Mouse (Mus musculus): ENCODE data around the gene Jag2.

Gene Jag2

DNA sequence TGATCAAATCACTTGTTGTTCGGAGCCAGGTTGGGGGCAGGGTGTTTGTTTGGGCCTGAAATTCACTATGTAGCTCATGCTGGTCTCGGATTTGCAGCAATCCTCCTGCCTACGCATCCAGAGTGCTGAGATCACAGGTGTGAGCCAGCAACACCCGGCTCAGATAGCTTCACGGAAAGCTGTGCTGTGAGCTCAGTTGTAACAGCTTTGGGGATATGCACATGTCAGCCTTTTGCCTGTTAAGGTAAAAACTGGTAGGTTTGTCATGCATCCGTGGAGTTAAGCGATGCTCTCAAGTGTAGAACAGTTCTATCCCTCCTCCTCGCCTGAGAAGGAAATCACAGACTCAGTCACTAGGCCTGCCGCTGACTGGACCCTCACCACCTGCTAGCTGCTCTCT is 28.9 kb downstream of the Jag2 start:
- no peak for DNase-seq (ENCODE audit: low spot score)

DNA sequence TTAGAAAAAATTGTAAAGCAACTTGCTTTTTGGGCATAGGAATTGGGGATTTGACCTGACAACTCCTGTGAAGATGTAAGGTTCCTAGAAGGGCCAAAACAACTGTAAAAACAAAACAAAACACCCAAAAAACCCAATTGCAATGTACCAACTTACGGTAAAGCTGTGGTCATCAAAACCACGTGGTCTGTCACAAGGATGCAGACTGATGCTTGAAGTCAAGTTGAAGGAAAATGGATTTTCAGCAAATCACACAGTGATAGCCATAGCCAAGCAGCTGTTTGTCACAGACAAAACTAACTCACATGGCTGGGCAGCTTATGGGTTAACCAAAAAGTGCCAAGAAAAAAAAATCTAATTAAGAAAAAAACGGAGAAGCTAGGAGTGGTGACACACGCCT is 30.6 kb downstream of the Jag2 start:
- DNase-seq (ENCODE audit: low spot score), result no peak

DNA sequence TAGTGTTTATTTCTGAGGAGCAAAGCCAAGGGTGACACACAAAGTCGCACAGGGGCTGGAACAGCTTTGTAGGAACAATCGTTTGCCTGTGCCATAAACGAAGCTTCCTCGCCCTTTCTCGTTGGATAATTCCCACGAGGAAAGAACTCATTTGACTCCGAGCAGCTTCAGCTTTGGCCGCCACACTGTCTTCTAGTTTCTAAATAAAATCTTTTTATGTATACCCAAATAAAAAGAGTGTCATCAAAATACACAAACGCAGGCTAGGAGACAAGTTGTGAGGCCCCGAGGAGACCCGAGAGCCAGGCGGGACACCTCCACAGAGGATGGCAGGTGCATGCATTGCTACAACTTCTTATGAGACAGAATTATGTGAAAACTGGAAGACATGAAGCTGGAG is 31.2 kb downstream of the Jag2 start:
- no peak for DNase-seq (ENCODE audit: low spot score)

DNA sequence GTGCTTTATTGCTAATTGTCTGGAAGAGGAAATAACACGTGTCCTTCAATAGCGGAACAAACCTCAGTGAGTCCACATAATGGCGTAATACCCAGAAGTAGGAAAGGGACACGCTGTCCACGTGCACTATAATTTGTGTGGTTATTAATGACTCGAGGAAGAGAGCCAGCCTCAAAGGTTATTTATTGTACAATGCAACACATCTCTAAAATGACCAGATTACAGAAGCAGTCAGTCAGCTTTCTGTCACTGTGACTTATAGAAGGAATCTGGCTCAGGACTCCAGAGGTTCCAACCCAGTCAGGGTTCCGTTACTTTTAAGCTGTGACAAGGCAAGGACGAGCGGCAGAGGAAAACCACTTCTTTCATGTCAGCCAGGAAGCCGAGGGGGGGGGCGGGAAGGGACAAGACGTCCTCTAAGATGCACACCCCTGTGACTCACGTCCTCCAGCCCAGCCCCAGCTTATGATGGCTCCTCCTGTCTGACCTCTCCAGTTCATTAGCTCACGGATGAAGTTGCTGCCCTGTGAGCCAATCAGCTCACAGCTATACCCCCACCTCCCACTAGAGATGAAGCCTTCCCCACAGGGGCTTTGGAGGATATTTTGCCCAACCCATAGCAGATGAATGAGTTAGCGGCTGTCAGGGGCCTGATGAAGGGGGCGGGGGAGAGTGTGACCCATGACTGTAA is 31.9 kb downstream of the Jag2 start:
- no peak for DNase-seq (ENCODE audit: low spot score)

DNA sequence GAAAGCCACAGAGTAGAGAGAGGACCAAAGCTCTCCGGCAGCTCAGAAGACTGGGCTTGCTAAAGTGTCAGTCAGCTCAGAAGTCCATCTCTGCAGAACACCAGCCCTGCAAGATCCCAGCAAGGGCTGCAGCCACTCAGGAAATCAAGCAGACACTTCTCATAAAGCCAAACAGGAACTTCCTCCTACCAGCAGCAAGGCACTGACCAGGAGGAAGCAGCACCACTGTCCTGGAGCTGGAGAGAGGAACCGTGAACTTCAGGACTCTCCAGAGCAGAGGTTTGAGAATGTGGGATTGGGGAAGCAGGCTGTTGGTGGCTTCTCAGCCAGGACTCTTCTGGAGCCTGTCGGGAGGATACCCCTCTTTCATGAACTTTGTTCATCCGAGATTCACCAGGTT is 34.6 kb downstream of the Jag2 start:
- no peak for DNase-seq (ENCODE audit: low spot score)

DNA sequence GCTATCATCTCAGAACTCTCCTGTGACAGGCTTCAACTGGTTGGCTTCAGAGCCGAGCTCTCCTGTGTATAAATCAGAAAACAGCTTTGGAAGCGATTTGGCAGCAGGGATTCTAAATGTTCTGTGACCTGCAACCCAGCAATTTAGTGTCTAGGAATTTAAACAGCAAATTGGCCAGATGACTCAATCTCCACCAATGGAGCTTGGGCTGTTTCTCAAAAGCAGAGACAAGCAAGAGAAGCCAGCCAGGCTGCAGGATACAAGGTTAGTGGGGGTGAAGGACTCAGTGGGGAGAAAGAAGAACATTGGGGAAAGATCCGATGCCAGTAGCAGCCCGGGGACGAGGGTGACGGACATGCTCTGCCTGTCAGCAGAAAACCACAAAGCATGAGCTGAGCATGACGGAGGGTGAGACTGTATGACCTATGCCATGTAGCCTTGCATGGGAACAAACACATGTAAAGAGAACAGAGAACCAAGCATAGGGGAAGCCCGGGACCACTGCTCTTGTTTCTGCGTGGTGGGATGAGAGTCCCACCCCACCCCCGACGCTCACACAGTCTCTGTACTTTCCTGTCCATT is 35.2 kb downstream of the Jag2 start:
- no peak for DNase-seq (ENCODE audit: low spot score)

DNA sequence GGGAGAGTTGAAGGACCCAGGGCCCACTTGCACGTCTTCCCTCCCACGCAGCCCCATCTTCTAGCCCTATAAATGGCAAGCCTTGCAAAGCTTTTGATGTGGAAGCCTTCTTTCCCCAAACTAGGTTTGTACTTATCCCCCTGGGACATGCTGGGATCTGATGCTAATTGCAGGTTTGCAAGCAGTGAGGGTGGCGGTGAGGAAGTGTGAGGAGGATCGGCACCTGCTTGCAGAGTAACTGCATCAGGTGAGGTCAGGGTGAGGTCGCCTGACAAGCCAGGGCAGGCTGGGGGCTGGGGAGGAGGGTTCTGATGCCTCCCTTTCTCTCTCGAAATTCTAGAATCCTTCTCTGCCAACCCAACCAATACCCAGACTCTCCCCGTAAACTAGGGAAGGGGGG is 44.1 kb downstream of the Jag2 start:
- DNase-seq (ENCODE audit: low spot score), result no peak

DNA sequence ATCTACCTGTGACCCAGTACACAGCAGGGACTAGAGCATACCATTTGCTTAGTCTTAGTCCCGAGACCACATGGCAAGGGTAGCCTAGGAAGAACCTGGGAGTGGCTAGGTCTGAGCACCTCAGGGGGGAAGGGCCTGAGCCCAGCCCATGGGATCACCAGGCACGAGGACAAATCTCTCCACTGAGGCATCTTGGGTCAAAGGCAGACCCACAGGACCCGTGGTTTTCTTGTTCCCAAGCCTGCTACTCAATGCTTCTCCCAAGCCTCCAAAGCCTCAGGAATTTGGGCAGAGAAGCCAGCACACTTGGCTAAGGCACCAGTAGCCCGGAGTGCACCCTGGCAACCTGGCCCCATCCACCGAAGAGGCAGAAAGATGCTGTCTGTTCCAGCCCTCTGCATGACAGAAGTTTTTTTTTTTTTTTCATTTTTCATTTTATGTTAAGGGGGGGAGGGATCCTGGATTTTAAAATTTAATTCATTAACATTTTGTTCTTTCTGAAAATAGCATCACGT is 48.2 kb downstream of the Jag2 start:
- no peak for DNase-seq (ENCODE audit: low spot score)

DNA sequence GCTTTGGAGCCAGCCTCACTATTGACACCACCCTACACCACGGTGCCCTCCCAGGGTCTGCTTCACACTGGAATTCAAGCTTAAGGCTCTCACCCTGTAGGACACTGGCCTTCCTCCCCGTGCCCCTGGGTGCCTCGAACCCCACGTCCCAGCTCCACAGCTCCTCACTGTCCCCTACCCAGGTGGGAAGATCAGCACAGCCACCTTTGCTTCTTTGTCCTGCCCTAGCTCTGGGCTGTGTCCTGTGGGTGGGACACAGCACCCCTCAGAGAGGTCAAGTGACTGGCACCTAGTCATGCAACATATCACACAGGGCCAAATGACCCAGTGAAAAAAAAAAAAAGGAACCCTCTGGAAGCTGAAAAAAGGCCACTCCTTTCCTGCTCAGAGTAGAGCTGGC is 48.9 kb downstream of the Jag2 start:
- no peak for DNase-seq (ENCODE audit: low spot score)

DNA sequence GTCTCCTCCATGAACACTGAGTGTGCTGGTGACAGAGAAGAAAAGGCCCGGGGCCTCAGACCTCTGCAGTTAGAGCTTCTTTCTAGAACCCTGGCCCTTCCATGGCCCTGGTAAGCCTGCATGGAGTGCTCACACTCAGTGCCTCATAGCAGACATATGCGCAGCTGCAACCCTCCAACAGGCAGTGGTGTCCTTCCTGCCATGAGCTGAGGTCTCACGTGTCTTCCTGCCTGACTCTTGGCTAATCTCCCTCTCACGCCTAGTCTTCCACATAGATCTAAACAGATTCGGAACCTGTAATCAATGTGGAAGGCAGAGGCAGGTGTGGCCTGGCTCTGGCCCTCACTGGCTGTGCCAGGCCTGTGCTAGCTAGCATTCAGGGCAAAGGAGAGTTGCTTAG is 49.8 kb downstream of the Jag2 start:
- DNase-seq (ENCODE audit: low spot score), result no peak

DNA sequence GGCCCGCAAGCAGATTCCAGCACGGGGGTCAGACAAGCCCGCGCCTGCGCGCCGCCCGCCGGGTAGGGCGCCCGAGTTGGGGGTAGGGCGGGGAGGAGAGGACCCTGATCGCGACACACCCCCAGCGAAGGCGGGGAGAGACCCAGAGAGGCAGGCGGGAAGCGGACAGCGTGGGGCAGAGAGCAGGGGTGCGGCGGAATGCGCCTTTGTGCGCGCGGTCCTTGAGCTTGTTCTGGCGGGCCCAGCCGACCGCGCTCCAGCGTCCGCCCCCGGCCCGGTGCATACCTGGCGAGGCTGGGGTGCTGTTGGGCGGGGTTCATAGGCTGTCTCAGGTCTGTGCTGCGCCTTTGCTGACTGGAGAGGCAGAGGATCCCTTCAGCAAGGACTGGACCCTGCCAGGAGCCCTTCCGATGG is 52.0 kb downstream of the Jag2 start:
- DNase-seq (ENCODE audit: low spot score), result no peak

DNA sequence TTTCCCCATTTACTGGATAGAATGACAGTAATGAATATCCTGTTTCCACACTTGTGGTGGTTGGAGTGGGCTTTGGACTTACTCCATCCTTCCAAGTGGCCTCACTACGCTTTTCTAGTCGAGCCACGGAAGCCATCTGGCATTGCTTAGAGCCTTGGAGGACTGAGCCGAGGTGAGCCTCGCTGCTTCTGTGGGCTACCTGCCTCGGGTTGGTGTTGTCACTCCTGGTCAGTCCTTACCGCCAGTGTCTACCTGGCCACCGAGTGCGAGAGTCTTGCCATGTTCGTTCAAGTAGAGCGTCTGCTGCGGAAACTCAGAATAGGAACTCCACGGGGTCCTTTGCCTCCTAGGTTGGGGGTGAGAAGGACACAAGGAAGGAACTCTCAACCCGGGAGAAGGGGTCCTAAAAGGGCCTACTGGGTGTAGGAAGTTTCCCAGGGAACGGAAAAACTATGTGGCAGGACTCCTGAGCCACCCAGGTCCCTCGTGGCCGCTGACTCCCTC is 52.5 kb downstream of the Jag2 start:
- DNase-seq (ENCODE audit: low spot score), result no peak

DNA sequence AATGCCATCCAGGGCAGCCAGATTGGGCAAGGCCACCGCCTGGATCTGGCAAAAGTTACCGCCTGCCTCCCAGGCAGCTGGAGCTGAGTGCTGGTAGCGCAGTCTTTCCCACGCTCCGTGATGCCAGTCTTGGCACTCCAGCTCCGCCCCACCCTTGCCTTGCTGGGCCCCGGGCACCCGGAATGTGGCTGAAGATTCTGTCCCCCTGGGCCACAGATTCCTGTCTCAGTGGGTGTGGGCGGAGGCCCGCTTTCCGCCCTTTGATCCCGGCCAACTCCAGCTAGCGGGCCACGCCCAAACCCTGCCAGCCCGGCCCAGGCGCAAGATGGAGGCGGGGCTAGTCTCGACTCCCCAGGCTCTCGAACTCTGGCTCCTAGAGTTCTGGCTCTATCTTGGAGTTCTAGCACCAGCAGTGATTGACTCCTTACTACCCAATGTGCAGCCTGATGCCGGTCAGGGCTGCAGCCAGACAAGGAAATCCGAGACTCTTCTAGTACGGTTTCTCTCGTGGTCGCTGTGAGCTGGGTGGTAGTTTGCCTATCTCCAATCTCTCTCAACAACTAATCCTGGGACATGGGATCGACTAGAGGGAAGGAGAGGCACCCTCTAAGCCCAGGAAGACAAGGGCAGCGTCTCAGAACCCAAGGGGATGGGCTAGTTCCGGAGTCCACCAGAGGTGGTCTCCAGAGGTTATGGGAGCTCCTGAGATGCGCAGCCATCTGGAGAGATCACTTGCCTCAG is 53.1 kb downstream of the Jag2 start:
- no peak for DNase-seq (ENCODE audit: low spot score)

DNA sequence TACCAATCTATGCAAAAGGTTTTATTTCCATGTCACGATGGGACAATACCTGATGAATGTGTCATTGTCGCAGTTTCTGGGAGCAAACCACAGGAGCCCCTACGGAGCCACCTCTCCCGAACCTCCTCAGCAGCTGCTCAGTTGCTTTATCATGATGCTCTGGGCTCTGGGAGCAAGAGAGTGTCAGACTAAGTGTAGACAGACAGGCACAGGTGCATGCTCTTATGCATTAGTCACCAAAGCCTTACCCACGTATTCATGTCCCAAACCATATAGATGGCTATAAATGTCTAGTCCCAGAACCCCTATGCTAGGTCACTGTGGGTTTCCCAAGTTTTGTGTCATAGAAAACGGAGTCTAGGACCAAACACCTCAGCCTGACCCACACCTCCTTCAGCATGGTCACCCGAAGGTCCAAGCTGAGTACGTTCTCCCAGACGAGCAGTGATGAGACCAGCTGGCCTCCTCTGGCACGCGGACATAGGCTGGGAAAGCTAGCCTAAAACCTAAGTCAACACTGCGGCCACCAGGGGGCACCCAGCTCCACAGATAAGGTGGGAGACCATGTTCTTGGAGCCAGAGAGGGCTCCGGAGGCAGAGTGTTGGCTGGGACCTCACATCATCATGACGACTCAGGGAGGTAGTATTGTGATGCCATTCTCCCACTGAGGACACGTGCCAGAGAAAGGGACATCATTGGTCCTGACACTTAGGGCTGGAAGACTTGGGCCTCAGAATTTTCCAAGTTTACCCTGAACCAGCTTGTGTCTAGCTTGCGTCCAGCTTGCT is 54.2 kb downstream of the Jag2 start:
- DNase-seq (ENCODE audit: low spot score), result peak; percentile 85

DNA sequence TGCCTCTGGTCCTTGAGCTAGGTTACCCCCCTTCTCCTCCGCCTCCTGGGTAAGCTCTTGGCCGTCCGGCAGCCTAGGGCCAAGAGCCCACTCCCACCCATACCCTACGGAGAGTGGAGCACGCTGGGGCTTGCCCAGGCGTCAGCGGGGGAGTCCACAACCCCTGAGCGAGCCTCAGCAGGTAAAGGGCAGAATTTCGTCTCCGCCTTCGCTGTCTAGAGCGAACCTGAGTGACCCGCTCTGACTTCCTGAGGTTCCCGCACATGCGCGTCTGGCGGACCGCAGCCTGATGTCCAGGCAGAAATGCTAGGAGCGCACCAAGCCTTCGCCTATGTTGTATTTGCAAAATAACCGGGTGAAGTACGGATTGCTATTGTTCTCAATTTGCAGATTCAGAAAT is 55.4 kb downstream of the Jag2 start:
- no peak for DNase-seq (ENCODE audit: low spot score)

DNA sequence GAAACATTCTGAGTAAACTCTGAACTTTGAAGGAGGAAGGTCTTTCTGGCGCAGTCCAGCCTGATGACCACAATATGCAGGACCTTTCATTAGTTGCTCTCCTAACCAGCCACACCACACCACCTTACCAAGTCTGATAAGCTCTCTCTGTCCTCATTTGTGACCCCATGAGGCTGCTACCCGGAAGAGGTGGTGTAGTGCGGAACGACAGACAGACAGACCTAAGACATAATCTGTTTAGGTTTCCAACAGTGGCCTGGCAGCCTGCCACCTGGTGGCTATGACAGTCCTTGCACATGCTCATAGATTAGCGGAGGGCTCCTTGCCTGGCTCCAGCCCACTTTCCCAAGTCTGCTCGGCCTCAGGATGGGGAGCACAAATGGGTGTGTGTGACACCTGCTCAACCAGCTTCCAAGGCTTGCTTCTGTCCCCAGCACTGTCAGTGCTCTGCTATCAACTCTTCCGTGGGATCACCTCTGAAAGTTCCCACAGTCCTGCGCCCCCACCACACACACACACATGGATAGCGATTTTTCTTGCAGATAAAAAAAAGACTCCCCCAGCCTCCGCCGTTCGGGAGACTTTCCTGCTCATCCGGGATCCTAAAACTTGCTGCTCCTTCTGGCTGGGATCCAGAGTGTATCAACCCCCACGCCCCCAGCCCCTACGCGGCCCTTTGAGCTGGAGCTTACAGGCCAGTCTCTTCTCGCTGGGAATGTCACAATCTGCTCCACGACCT is 56.0 kb downstream of the Jag2 start:
- peak; percentile 52 for DNase-seq (ENCODE audit: low spot score)

DNA sequence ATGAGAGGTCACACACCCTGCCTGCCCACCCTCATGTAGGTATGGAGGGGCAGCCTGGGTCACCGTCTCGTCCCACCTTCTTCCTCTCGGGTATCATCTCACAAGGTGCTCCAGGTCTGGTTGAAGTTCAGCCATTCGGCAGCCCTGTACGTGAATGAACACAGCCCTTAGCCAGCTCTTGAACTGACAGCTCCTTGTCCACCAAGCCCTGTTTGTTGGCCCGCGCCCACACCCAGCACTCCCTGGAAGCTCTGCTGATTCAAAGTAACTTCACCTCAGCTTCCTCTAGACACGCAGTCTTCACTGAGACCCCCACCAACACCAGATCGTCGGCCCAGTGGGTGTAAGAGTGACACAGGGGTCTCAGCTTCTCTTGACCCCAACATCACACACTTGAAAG is 56.6 kb downstream of the Jag2 start:
- no peak for DNase-seq (ENCODE audit: low spot score)

DNA sequence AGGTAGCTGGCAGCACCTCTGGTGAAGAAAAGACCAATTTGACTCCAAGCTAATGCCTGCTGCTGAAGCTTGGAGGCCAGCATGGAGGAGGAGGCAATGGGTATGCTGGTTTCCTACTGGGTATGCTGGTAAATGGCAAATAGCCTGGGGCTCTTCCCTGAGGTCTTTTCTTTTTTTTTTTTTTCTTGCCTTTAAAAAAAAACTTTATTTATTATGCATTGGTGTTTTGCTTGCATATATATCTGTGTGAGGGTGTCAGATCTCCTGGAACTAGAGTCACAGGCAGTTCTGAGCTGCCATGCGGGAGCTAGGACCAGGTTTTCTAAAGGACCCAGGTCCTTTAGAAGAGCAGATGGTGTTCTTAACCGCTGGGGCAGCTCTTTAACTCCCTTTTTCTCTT is 58.3 kb downstream of the Jag2 start:
- no peak for DNase-seq (ENCODE audit: low spot score)

DNA sequence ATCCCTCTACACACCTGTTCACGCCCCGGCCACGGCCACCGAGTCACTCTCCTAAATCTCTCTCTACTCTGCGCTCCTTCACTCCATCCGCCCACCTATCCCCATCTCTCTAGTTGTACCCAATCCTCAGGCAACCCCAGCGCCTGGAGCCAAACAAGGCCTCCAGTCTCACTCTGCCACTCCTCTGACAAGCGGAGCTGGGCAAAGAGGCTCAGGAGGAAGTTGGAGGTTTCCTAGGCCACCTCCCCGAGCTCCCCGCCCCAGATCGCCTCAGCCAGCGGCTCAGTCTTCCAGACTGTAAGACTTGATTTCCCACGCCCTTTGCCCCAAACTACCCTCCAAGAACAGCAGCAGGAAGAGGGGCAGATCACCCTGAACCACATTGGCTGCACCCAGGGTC is 58.8 kb downstream of the Jag2 start:
- no peak for DNase-seq (ENCODE audit: low spot score)

DNA sequence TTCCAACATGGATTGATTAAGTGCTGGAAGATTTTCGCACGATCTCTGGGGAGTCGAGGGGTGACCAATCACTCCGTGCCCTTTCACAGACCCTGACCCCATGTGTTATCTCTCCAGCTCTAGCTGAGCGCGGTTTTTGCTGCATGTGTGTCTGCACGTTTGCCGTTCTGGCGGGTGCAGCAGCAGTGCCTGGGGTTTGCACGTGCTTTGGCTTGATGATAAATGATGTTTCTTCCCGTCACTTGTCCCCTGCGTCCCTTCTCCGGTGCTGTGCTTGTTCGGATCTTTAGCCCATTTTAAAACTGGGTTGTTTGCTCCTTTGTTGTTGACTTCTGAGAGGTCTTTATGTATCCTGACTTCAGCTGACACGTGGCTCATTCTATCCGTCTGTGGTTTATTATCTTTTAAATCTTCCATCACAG is 59.8 kb downstream of the Jag2 start:
- DNase-seq (ENCODE audit: low spot score), result no peak

Measured in ovary, postnatal 14 days (tissue).